Mouse (Mus musculus): ENCODE measurements around the gene 1700025G04Rik.

- TF ChIP-seq GATA1 (IDR thresholded peaks at IDR 0.05; ENCODE audit: low read length) (no peak), TAL1 (IDR thresholded peaks at IDR 0.05; ENCODE audit: low read length) (no peak)
These were observed 172.2 kb downstream of the 1700025G04Rik start for GRCm38 (mm10) chr1:151917736-151918135.
